8 mouse cellular contexts compared by ENCODE assay signal in genomic region chr11:60139141-60139733, GRCm38 (mm10). TPM values are rescaled to one million over a fixed set of nuclear protein-coding genes. Genes with fewer than 3 reads are reported as not detected.
DNase-seq lines count a peak whose midpoint lies in the region; ATAC-seq lines count a peak whose summit lies in the region.

No protein-coding gene starts in this region.

- DNase-seq in adrenal gland, postnatal 14 days, result peak; percentile 47
- no peak for DNase-seq in adrenal gland, postnatal 4 days (ENCODE audit: low spot score in 2 of 2)
- peak; percentile 36 for DNase-seq in embryonic facial prominence, embryonic 11.5 days (ENCODE audit: low spot score)

- H3K4me2 ChIP-seq in embryonic facial prominence, embryonic 11.5 days (ENCODE audit: low read depth, low read length), result peak overlapping the region; percentile 77
- peak overlapping the region; percentile 91 for H3K4me2 ChIP-seq in hindbrain, embryonic 12.5 days (replicated peaks)
- H3K4me2 ChIP-seq in limb, embryonic 12.5 days, result peak overlapping the region; percentile 89
- H3K4me2 ChIP-seq in neural tube, embryonic 13.5 days, result peak overlapping the region; percentile 87

- H3K36me3 ChIP-seq in embryonic facial prominence, embryonic 11.5 days (replicated peaks; ENCODE audit: control insufficient read depth, insufficient read depth, low read depth, low read length), result no peaks in the 10 kb centered on the region
- H3K36me3 ChIP-seq in hindbrain, embryonic 12.5 days, result no peaks in the 10 kb centered on the region
- peaks cover 14% of the 10 kb centered on the region for H3K36me3 ChIP-seq in limb, embryonic 12.5 days
- peaks cover 5% of the 10 kb centered on the region; the same call in 1 of the 2 replicates for H3K36me3 ChIP-seq in neural tube, embryonic 13.5 days

- H3K9ac ChIP-seq in embryonic facial prominence, embryonic 11.5 days (replicated peaks; ENCODE audit: low read length), result peak overlapping the region; percentile 79
- H3K9ac ChIP-seq in hindbrain, embryonic 12.5 days, result peak overlapping the region; percentile 70
- peak overlapping the region; percentile 85 for H3K9ac ChIP-seq in limb, embryonic 12.5 days (replicated peaks)
- H3K9ac ChIP-seq in neural tube, embryonic 13.5 days, result peak overlapping the region; percentile 94

- 3% methylated on average over 24 of the region's 24 CpGs for whole genome bisulfite sequencing in embryonic facial prominence, embryonic 11.5 days
- WGBS in hindbrain, embryonic 12.5 days, result 2% methylated on average over 24 of the region's 24 CpGs
- WGBS in limb, embryonic 12.5 days, result 2% methylated on average over 24 of the region's 24 CpGs
- 3% methylated on average over 24 of the region's 24 CpGs for WGBS in neural tube, embryonic 13.5 days

- peak overlapping the region; percentile 83 for H3K27ac ChIP-seq in embryonic facial prominence, embryonic 11.5 days (replicated peaks; ENCODE audit: low read depth, low read length)
- H3K27ac ChIP-seq in hindbrain, embryonic 12.5 days, result peak overlapping the region; percentile 91
- H3K27ac ChIP-seq in limb, embryonic 12.5 days, result peak overlapping the region; percentile 94
- peak overlapping the region; percentile 97 for H3K27ac ChIP-seq in neural tube, embryonic 13.5 days (replicated peaks)

- H3K27me3 ChIP-seq in embryonic facial prominence, embryonic 11.5 days (ENCODE audit: control insufficient read depth, insufficient read depth, low read length), result no peaks in the 10 kb centered on the region
- no peaks in the 10 kb centered on the region for H3K27me3 ChIP-seq in hindbrain, embryonic 12.5 days
- no peaks in the 10 kb centered on the region for H3K27me3 ChIP-seq in limb, embryonic 12.5 days
- H3K27me3 ChIP-seq in neural tube, embryonic 13.5 days, result no peaks in the 10 kb centered on the region

- H3K9me3 ChIP-seq in embryonic facial prominence, embryonic 11.5 days (replicated peaks; ENCODE audit: control insufficient read depth, low read length), result no peaks in the 10 kb centered on the region
- no peaks in the 10 kb centered on the region for H3K9me3 ChIP-seq in hindbrain, embryonic 12.5 days (replicated peaks)
- no peaks in the 10 kb centered on the region for H3K9me3 ChIP-seq in limb, embryonic 12.5 days
- no peaks in the 10 kb centered on the region for H3K9me3 ChIP-seq in neural tube, embryonic 13.5 days

- H3K4me3 ChIP-seq in embryonic facial prominence, embryonic 11.5 days (ENCODE audit: low read depth, low read length), result peak overlapping the region; percentile 65
- H3K4me3 ChIP-seq in hindbrain, embryonic 12.5 days, result peak overlapping the region; percentile 48
- peak overlapping the region; percentile 65 for H3K4me3 ChIP-seq in limb, embryonic 12.5 days (replicated peaks)
- peak overlapping the region; percentile 72 for H3K4me3 ChIP-seq in neural tube, embryonic 13.5 days

- peaks cover 9% of the 10 kb centered on the region for H3K4me1 ChIP-seq in embryonic facial prominence, embryonic 11.5 days (ENCODE audit: control insufficient read depth, insufficient read depth, low read length)
- peaks cover 50% of the 10 kb centered on the region for H3K4me1 ChIP-seq in hindbrain, embryonic 12.5 days
- H3K4me1 ChIP-seq in limb, embryonic 12.5 days (replicated peaks), result peaks cover 58% of the 10 kb centered on the region
- peaks cover 61% of the 10 kb centered on the region for H3K4me1 ChIP-seq in neural tube, embryonic 13.5 days (replicated peaks)

- ATAC-seq in CD4-positive, CD25-positive, alpha-beta regulatory T cell, adult 4 months, result peak; percentile 37
- peak; percentile 68 for ATAC-seq in embryonic facial prominence, embryonic 11.5 days (replicated peaks; ENCODE audit: insufficient number of reproducible peaks, low FRiP score, low TSS enrichment, low read depth)
- peak; percentile 64 for ATAC-seq in hindbrain, embryonic 12.5 days (ENCODE audit: low FRiP score)
- ATAC-seq in limb, embryonic 12.5 days (ENCODE audit: insufficient number of reproducible peaks, insufficient read depth, low FRiP score, low TSS enrichment, low read depth), result peak; percentile 58
- peak; percentile 81 for ATAC-seq in neural tube, embryonic 13.5 days (ENCODE audit: low read depth)
- no peak for ATAC-seq in inflammation-experienced regulatory T-cells, adult 6 months

RNA-seq across cellular contexts. Expression of gene Rai1, which starts 34.4 kb away (rescaled TPM):
- 38.8 and 48.3 TPM in 2 replicates for total RNA-seq in adrenal gland, postnatal 14 days (2021)
- 10 to 100 TPM; 61.4 to 69.8 TPM for total RNA-seq in adrenal gland, postnatal 4 days (2021)
- polyA plus RNA-seq in CD4-positive, CD25-positive, alpha-beta regulatory T cell, adult 4 months (2017; shearing (Covaris generic)), result 1 to 10 TPM; 8.4 to 8.9 TPM
- polyA plus RNA-seq in embryonic facial prominence, embryonic 11.5 days (2014; fragmentation: Nextera tagmentation; extraction: Ambion mirVana), result 21.0 and 24.8 TPM in 2 replicates
- polyA plus RNA-seq in hindbrain, embryonic 12.5 days (2016; fragmentation: Nextera tagmentation; extraction: Ambion mirVana), result 40.2 and 43.0 TPM in 2 replicates
- polyA plus RNA-seq in limb, embryonic 12.5 days (2016; fragmentation: Nextera tagmentation; extraction: Ambion mirVana), result 36.2 and 37.5 TPM in 2 replicates
- polyA plus RNA-seq in neural tube, embryonic 13.5 days (2015; fragmentation: Nextera tagmentation; extraction: Ambion mirVana), result 29.9 and 30.0 TPM in 2 replicates
- 10 to 100 TPM in 2 of 3 experiments, 1 to 10 TPM in 1; 5.6 to 12.2 (median 12.1) TPM for polyA plus RNA-seq in inflammation-experienced regulatory T-cells, adult 6 months (2017; shearing (Covaris generic))

Comparison
In these comparisons a context has a peak if more than half of its experiments do, and no peak if none do; other contexts are left out.
1. DNase-seq: peak in adrenal gland, postnatal 14 days (single experiment) and embryonic facial prominence, embryonic 11.5 days (single experiment); none in adrenal gland, postnatal 4 days (0 of 2).
2. Peak in every context shown above with its lines, with median percentiles within 50 percentile points of each other: H3K27ac ChIP-seq, H3K4me2 ChIP-seq, H3K4me3 ChIP-seq and H3K9ac ChIP-seq.